Mouse (Mus musculus): ENCODE measurements at regions not wholly inside any gene's neighbourhood (a gene's known extent, or its start where the extent isn't known, plus 50 kb on each side); places are given as distances from the start of the nearest gene placed in this dataset.

- TF ChIP-seq ZNF384 (IDR thresholded peaks at IDR 0.05; ENCODE audit: low read depth, low read length): no peak
- no peak for TF ChIP-seq CHD2 (IDR thresholded peaks at IDR 0.05; ENCODE audit: low read depth, low read length)
These were observed 228.5 kb upstream of the Atp2b1 start for GRCm38 (mm10) chr10:98685739-98686138.
